Mouse (Mus musculus) bone marrow macrophage, adult 2 months (primary cell): Measurements from ENCODE around the gene Ucp1.

Experiments used
- CTCF ChIP-seq: IDR thresholded peaks from 2 replicates; pipeline ENCODE4 v1.5.1; 2012; ENCODE audit warnings: low read depth, mild to moderate bottlenecking, low read length, moderate library complexity
- POLR2A ChIP-seq: IDR thresholded peaks from 2 replicates; pipeline ENCODE4 v1.6.1; 2012; ENCODE audit warnings: mild to moderate bottlenecking, low read depth, low read length, borderline replicate concordance

GRCm38 (mm10) chr8:83257631-83258030, 32.5 kb upstream of the Ucp1 start:
- no peak for TF ChIP-seq CTCF
- TF ChIP-seq POLR2A = no peak
